Mouse (Mus musculus): ENCODE data around the gene Ormdl3.
"Not testable (repeated sequence)": the region's sequence is repeated elsewhere in the genome, so short reads cannot be mapped to it uniquely, and the experiment has no call there.

Gene Ormdl3

DNA sequence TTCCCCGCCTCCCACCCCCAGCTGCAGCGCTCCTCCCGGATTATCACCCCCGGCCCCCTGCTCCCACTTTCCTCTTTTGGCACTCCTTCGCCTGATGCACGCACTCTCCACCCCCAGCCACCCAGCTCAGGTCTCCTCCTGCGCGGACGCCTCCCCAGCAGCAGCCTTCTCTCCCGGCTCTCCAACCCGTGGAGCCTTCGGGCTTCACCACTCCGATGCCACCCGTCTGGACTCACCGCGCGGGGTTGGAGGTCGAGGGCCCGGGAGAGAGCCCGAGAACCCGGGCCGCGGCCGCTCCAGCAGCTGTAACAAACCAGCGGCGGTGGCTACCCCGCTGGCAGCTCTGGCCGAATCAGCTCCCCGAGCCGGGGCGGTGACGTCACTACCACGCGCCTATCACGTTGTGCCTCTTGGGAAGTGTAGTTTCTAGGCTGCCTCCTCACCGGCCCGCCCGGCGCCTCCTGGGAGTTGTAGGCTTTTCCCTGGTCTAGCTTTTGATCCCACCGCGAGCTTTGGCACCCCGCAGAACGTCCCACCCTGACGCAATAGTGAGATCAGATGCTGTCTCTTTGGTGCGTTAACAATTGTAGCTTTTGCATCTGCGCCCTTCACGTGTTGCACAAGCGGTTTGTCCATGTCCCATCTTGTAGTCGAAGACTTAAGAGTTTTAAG lies at the start of gene Ormdl3:
Ormdl3 (minus strand) TSS at position 477 of the 672 bp plus-strand sequence.
- peak; percentile 97 to 98 for DNase-seq (ENCODE audit: low spot score in 2 of 2)

GRCm38 (mm10) chr11:98635312-98635970 lies 48.3 kb upstream of the Ormdl3 start:
- DNase-seq (ENCODE audit: low spot score in 2 of 2), result not testable (repeated sequence)

DNA sequence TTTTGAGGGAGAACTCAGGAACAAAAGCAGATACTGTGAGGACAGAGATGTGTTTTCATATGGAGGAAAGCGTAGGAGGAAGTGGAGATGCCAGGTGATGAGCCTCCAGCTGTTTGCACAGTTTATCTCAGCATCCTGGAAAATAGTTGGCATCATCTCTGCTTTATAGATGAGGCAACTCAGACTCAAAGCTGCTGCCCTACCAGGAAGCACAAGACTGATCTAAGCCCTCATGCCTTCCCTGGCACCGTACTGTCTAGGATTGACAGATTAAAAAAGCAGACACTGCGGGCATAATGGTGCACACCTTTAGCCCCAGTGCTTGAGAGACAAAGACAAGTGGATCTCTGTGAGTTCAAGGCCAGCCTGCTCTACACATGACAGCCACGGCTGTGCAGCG lies 43.5 kb upstream of the Ormdl3 start:
- DNase-seq (ENCODE audit: low spot score in 2 of 2), result no peak

- no peak for DNase-seq (ENCODE audit: low spot score in 2 of 2)
Observed at GRCm38 (mm10) chr11:98628706-98629105, 41.5 kb upstream of the Ormdl3 start.

DNA sequence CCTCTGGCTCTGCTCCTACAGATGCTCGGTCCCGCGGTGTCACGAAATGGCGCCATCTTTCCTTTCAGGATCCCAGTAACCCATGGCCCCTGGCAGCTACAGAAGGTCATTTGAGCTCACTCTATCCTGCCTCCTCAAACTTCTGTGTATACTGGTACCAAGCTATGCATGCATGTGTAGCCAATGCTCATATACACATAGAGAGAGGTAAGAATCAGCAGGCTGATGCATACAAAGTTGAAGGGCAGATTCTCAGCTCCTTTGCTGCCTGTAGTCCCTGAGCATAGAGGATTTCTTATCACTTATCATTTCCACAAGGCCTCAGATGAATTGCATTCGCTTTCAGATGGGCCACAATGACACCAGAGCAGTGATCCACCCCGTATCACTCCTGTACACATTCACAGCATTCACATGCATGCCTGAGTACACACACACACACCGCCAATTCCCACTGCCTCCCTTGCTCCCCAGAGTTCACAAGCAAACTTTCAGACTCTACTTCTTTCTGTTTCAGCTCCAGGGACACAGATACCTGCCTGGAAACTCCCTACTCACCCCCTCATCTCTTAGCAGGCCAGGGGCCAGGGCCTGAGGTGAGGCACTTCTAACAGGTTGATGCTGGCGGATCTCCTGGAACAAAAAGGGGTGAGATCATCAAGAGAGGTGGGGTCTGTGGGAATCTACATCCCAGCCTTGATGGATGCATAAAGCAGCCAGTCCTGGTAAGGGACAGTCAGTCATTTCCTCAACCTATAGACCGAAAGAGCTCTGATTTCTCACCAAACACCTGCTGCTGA lies 38.6 kb upstream of the Ormdl3 start, which contains the start of the genes Gm12355 and Gsdma3:
Gm12355 (minus strand) TSS at position 51 of the 800 bp plus-strand sequence.
Gsdma3 (plus strand) TSS at position 750 of the 800 bp plus-strand sequence.
- no peak for DNase-seq (ENCODE audit: low spot score in 2 of 2)

DNA sequence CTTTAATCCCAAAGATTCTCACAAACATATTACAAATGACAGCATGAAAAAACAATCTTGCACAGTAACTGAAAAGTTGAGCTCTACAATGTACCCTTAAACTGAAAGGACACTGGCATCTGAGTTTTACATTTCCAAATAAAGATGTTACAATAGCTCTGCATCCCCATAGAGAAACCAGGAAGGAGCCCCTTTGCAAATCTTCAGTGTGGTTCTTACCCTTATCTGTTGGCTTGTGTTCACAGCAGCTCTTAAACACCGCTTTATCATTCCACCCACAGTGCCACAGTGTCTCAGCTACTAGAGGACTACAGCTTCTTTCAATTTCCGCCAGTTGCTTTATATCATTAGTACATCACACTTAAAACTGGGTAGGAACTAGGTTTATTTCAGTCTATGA lies 37.2 kb upstream of the Ormdl3 start:
- not testable (repeated sequence) for DNase-seq (ENCODE audit: low spot score in 2 of 2)

GRCm38 (mm10) chr11:98623981-98624380 lies 36.8 kb upstream of the Ormdl3 start:
- DNase-seq (ENCODE audit: low spot score in 2 of 2), result not testable (repeated sequence)

- DNase-seq (ENCODE audit: low spot score in 2 of 2), result no peak
Observed at GRCm38 (mm10) chr11:98620791-98621190, 33.6 kb upstream of the Ormdl3 start.

- DNase-seq (ENCODE audit: low spot score in 2 of 2), result peak in 1 of 2 experiments; percentile 39
Observed at GRCm38 (mm10) chr11:98606763-98607162, 19.6 kb upstream of the Ormdl3 start.

DNA sequence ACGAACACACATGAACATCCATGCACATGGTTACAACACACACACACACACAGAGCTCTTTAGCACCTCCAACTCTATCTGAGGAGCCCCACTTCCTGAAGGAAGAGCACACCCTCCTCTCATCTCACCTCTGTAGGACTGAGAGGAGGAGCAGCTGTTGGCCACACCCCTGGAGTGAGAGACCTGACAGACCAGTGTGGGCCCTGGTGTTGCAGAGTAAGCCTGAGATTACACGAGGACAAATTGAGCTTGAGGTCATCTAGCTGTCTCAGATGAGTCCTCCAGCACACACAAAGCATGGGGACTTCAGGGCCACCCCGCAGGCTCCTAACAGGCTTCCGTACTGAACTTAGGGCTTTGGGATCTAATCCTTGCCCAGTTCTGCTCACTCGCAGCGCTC lies 17.7 kb upstream of the Ormdl3 start:
- DNase-seq (ENCODE audit: low spot score in 2 of 2), result not testable (repeated sequence)

GRCm38 (mm10) chr11:98603953-98604352 lies 16.8 kb upstream of the Ormdl3 start:
- no peak for DNase-seq (ENCODE audit: low spot score in 2 of 2)

DNA sequence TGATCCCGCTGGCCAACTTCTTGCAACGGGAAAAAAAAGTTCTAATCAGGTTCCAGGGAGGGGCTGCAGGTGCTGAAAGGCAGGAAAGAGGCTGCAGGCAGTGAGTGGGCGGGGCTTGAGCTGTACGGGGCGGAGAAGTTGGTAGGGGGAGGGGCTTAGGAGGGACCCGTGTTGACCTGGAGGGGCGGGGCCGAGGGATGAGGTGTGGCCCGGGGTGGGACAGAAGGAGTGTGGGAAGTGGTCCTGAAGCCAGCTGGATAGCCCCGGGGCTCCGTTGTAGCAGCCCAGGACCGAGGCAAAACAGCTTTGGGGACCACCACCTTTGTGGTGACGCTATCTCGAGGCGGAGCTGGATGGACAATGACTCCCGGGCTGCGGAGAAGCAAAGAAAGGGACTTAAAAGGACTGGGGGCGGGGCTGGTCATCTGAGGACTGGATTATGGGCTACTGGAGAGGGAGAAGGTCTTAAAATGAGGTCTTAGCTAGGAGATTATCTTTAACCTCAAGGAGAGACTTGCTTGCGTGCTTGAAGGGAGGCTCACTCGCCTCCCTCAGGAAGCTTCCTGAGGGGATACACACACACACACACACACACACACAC lies 15.0 kb upstream of the Ormdl3 start:
- no peak for DNase-seq (ENCODE audit: low spot score in 2 of 2)

DNA sequence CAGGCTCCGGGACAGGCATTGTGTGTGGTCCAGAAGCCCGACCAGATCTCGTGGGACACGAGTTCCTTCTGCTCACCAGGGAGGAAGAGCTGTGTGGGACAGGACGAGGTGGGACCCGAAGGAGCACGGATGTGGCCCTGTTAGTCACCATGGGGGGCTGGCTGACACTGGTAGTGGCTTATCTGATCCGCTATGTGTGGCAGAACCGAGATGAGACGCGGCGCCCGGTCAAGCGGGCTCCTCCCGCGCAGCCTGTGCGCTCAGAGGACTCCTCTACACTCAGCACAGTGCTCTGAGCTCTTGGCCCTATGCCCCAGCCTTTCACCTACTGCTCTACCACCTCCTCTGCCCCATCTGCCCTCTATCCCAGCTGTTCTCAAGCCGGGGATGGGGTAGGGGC lies 12.1 kb upstream of the Ormdl3 start:
- no peak for DNase-seq (ENCODE audit: low spot score in 2 of 2)

DNA sequence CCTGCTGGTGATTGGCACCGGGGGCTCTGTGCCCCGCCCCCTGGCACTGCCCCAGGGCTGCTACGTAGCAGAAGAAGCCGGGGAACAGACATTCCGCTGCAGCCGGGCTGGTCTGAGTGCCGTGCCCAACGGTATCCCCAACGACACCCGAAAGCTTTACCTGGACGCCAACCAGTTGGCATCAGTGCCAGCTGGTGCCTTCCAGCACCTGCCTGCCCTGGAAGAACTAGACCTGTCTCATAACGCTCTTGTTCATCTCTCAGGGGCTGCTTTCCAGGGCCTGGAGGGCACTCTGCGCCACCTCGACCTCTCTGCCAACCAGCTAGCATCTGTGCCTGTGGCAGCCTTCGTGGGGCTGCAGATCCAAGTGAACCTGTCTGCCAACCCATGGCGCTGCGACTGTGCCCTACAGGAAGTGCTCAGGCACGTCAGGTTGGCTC lies 11.7 kb upstream of the Ormdl3 start:
- no peak for DNase-seq (ENCODE audit: low spot score in 2 of 2)

- no peak for DNase-seq (ENCODE audit: low spot score in 2 of 2)
Observed at GRCm38 (mm10) chr11:98597991-98598390, 10.8 kb upstream of the Ormdl3 start, which contains the start of gene Lrrc3c. TSS of gene Lrrc3c (plus strand) at chr11:98598291.

DNA sequence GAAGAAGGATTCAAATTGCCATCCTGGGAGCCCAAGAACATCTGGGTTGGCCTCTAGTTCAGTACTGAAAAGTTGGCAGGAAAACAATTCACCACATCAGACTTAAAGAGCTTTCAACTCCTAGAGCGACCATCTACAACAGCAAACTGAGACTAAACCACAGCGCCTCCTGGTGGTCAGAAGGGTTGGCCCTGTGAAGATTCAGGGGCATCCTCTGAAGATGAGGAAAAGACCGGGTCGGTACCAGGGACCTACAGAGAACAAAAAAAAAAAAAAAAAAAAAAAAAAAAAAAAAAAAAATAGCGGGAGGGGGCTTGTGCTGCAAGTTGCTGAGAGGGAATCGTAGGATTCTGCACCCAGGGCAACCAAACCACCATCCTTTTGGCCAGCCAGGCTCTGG lies 10.2 kb upstream of the Ormdl3 start:
- DNase-seq (ENCODE audit: low spot score in 2 of 2), result peak in 1 of 2 experiments; percentile 34

DNA sequence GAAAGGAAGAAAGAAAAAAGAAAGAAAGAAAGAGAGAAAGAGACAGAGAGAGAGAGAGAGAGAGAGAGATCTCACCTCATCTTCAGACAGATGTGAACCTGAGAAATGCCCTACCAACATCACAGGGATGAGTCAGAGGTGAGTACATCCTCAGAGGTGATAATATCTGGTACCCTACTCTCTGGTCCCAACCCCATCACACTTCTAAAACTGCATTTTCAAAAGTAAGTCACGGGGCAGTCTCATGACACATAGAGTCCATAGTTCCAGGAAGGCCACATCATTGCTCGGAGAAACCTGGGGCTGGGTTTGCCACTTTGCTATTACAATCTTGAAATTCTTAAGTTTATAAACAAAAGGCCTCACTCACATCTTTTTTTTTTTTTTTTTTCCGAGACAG lies 8.8 kb upstream of the Ormdl3 start:
- DNase-seq (ENCODE audit: low spot score in 2 of 2), result no peak

- DNase-seq (ENCODE audit: low spot score in 2 of 2), result no peak
Observed at GRCm38 (mm10) chr11:98595473-98595872, 8.3 kb upstream of the Ormdl3 start.

DNA sequence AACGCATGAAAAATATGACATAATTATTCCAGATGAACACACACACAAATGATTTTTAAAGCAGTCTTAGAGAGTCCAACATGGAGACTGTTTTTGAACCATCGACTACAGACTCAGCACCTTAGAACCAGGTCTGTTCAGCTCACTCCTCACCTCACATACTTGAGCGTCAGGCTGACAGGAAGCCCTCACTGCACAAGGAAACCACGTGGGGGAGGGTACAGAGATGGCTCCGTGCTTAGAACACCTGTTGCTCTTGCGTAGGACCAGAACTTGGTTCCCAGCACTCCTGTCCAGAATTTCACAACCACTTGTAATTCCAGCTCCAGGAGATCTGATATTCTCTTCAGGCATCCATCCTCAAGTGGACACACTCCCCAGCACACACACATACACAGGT lies 7.9 kb upstream of the Ormdl3 start:
- no peak for DNase-seq (ENCODE audit: low spot score in 2 of 2)

DNA sequence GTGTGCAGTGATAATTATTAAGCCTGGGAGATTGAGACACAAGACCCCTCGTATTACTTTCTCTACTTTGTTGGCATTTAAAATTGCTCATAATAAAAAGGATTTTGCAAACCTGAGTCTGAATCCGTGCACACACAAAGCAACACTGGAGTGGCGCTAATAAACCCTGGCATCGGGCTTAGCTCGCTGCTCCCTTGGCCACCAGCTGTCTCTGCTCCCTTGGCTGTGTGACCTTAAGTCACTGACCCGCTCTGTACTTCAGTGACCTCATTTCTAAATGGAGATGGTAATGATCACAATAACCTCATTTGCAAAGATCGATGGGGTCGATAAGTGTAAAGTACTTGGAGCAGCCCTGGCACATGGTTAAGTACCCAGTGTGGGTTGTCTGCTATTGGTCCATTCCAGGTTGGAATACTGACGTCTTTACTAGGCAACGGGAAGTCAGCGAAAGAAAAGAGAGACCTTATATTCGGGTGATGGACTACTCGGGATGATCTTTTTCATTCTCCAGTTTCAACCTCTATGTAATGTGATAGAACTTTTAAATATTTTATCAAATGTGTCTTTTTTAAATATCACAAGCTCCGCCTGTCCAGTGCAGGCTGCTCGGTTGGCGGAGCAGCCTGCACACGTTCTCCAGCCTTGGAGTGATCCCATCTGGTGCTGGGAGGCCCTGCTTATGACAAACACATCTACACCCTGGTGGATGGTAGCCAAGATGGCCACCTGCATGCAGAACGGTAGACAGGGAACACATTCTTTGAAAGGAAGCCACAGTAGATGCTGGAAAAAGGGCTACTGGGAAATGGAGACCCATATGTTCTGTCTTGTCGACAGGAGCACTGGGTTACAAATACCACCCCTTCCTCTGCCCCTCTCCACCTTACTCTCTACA lies 3.6 kb upstream of the Ormdl3 start:
- DNase-seq (ENCODE audit: low spot score in 2 of 2), result no peak

DNA sequence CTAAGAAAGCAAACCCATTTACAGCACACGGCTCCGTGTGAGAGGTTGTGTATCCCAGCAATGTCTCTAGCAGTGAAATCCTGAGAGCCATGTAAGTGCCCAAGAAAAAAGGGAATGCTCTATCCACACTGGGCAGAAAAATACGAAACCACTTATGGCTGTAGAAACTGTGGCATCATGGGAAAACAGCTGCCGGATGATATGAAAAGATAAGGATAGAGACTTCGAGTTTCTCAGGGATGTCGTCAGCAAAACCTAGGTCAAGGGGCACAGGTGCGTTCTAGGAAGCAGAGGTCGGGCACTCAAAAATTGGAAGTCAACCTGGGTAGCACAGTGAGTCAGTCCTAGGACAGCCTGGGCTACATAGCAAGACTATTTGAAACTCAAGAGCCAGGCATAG lies 2.1 kb upstream of the Ormdl3 start:
- DNase-seq (ENCODE audit: low spot score in 2 of 2), result no peak
